Mouse (Mus musculus) common myeloid progenitor, adult 5-6 weeks (primary cell): ENCODE results near the gene Olfr1394. TPM values are rescaled to one million over a fixed set of nuclear protein-coding genes. Genes with fewer than 3 reads are reported as not detected.
A peak's percentile ranks its signal among the peaks of the same experiment; 100 is the strongest.
"Not testable (repeated sequence)": the region's sequence is repeated elsewhere in the genome, so short reads cannot be mapped to it uniquely, and the experiment has no call there.

ENCODE experiments used
- ATAC-seq: replicated peaks from 2 replicates; pipeline ENCODE4 v1.8.0; 2016; ENCODE audit warnings: low read depth, mild to moderate bottlenecking, moderate TSS enrichment, inconsistent platforms; ENCODE audit not compliant: poor library complexity, severe bottlenecking
- total RNA-seq: library from RNA; stranded (forward); fragments of 200-1000, 187-1606 nt; gene quantifications from 2 replicates; pipeline ENCODE4 v1.2.3, GENCODE M21; 2017

Olfr1394 gene
- total RNA-seq, result not detected in 2 replicates

- ATAC-seq, result no peak
Observed at GRCm38 (mm10) chr11:49154077-49154476, at the start of gene Olfr1394. TSS of gene Olfr1394 (plus strand) at chr11:49154377.

DNA sequence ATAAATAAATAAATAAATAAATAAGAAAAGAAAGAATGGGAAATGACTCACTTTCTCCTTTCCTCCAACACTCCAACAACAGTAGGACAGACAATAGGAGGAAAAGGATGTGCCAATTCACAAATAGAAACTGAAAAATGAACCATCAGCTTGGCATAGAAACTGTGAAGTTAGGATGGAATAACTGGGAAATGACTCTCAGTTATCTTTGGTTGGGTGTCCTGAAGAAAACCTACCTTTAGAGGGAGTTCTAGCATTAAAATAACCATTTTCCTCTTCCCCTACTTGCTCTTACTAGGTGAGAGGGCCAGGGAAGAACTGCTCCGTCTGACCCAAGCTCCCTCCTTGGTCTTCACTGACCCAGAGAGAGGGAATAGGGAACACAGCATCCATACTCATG is 48.4 kb upstream of the Olfr1394 start:
- ATAC-seq, result no peak

GRCm38 (mm10) chr11:49107650-49108537 is 46.3 kb upstream of the Olfr1394 start:
- no peak for ATAC-seq

GRCm38 (mm10) chr11:49108833-49109232 is 45.3 kb upstream of the Olfr1394 start:
- peak; percentile 72 for ATAC-seq

- no peak for ATAC-seq
Observed at GRCm38 (mm10) chr11:49111000-49111399, 43.2 kb upstream of the Olfr1394 start.

- ATAC-seq, result no peak
Observed at GRCm38 (mm10) chr11:49112624-49113219, 41.5 kb upstream of the Olfr1394 start.

- ATAC-seq, result no peak
Observed at GRCm38 (mm10) chr11:49114158-49114557, 40.0 kb upstream of the Olfr1394 start.

- ATAC-seq, result no peak
Observed at GRCm38 (mm10) chr11:49114774-49115173, 39.4 kb upstream of the Olfr1394 start, which contains the start of gene Olfr1396. TSS of gene Olfr1396 (minus strand) at chr11:49114874.

- no peak for ATAC-seq
Observed at GRCm38 (mm10) chr11:49119635-49120034, 34.5 kb upstream of the Olfr1394 start.

GRCm38 (mm10) chr11:49124169-49124568 is 30.0 kb upstream of the Olfr1394 start:
- ATAC-seq, result no peak

- no peak for ATAC-seq
Observed at GRCm38 (mm10) chr11:49141974-49142373, 12.2 kb upstream of the Olfr1394 start, which contains the start of gene Olfr1395. TSS of gene Olfr1395 (plus strand) at chr11:49142274.

DNA sequence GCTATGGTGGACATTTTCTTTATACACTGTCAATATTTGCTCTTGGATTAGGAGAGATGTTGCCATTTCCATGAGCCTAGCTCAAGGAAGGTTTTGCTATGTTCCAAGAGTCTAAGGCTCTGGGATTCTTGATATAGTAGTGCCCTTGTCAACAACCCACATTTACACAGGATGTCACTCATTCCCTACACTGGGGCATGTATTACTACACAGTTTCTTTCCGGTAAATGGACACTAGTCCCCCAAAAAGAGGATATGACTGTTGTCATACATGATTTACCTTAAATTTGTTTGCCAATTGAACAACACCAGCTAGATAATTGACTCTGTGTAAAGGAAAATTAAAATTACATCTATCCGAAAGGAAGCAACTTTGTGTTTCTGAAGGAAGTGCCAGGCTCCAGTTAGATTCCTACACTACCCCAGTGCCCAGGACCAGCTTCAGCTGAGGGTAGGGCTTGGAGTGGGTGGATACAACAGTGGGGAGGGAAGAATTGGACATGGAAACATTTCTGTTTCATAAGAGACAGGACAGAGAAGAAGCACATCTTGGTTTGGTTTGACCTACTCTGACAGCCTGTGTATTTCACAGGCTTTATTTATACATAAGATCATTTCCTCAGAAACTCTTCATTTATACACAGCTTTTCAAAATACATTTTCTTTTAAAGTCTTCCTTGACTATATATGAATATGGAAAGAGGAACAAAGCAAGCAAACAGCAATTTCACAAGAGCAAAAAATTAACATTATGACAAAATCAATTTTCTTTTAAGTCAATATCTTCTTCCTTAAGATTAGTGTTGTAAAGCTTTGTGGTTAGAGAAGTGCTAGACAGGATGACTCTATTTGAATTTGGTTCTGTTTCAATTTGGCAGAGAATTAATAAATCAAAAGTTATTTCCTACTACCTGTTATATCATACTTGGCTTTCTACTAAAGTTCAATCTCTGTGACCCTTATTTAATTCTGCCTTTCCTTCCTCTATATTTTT is 2.9 kb downstream of the Olfr1394 start:
- ATAC-seq, result 0 out of 2 replicates have a peak, but pooled peaks have one; percentile 32

DNA sequence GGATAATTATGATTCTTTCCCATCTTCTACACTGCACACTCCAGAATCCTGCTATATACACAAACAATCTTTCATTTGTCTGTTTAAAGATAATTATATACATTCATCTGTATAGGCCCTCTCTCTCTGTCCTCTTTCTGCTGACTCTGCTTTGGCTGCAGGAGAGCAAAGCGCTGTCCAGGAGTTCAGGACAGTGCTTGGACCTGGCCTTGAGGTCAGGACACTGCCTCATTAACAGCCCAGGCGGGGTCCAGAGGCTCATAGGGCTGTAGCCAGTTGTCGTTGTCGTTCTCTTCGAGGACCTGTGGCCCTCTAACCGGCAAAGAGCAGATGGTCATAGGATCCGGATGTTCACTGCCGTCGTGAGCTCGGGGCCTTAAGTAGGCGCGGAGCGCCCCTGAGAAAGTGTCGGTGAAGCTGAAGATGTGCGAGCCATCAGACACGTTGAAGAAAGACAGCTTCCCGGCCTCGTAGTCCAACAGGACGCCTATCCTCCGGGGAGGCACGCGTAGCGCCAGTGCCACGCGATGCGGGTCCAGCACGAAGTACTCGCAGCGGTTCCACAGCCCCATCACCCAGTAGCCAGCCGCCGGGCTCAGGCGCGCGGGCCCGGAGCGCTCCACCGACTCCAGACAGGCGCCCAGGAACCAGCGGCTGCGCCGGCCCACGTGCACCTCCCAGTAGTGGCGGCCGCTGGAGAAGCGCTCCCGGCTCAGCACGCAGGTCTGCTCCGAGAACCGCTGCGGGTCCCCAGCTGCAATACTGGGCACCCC is 14.8 kb downstream of the Olfr1394 start:
- ATAC-seq, result peak; percentile 17; the same call in 1 of the 2 replicates

DNA sequence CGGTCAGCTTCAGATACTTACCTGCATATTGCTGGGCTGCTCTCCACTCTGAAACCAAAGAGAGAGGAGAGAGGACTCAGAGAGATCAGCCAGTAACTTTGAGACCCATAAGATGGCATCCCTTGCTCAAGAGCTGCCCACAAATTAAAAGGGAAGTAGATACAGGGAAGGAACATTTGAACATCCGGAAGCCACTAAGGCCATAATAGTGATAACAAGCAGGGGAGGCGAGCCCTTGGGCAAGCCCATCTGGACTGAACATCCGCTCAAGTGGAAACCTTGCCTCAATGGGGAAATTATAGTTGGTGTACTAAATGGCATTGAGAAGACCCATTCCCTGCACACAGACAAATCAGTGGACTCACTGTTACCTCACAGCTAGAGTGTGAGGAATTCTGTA is 16.4 kb downstream of the Olfr1394 start:
- ATAC-seq, result peak; percentile 81

GRCm38 (mm10) chr11:49175345-49175744 is 21.2 kb downstream of the Olfr1394 start:
- peak; percentile 79 for ATAC-seq

DNA sequence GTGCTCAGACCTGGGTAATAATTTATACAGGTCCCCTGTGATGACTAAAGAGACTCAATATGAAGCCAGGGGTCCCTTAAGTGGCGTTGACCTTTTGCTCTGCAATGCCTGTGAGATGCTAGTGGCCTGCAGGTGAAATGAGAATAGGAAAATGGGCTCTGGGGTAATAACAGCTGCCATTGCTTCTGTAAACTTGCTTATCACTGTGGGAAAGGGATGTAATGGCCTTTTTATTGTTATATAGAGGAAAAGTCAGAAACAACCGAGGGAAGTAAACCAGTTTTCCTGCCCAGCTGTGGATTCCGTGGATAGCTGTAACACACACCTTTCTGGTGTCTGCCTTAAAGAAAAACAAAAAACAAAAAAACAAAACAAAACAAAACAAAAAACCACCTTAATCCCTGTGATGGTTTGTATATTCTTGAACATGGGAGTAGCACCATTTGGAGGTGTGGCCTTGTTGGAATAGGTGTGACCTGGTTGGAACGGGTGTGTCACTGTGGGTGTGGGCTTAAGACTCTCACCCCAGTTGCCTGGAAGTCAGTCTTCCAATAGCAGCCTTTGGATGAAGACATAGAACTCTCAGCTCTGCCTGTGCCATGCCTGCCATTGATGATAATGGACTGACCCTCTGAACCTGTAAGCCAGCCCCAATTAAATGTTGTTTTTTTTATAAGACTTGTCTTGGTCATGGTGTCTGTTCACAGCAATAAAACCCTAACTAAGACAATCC is 22.0 kb downstream of the Olfr1394 start:
- not testable (repeated sequence) for ATAC-seq

DNA sequence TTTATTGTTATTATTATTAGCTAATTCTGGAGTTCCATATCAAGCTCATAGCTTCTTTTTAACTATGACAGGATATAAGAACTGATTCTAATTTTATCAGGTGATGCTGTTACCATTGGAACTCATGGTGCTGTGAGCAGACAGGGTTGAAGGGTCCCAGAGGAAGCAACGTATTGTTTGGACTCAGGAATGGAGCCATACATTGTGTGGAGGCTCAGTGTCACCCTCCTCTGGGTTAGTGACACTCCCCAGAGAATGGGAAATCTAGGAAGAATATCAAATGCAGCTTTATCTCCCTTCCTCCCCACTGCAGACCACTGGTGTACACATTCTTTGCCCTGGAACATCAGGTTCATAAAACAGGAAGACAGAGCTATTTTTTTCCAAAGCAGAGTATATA is 29.0 kb downstream of the Olfr1394 start:
- ATAC-seq, result no peak

- ATAC-seq, result peak; percentile 34
Observed at GRCm38 (mm10) chr11:49186452-49186851, 32.3 kb downstream of the Olfr1394 start.
